Mouse (Mus musculus) intestine, embryonic 14.5 days (tissue): Measurements from ENCODE around the gene Gpld1. TPM values are rescaled to one million over a fixed set of nuclear protein-coding genes. Genes with fewer than 3 reads are reported as not detected.
A peak's percentile ranks its signal among the peaks of the same experiment; 100 is the strongest.

Source experiments
- ATAC-seq: fragments of 200-750 bp; cut with Nextera tagmentation; replicated peaks from 2 replicates; pipeline ENCODE4 v1.8.0; 2017; ENCODE audit warnings: low read depth, moderate number of reproducible peaks, moderate TSS enrichment, moderate library complexity; ENCODE audit not compliant: low FRiP score, low TSS enrichment
- DNase-seq: peaks from one replicate; pipeline ENCODE4 v3.0.0-alpha.2; 2018; ENCODE audit warnings: low spot score
- H3K27ac ChIP-seq: fragments of 300-500 bp; sonication (generic); 2 replicates; pipeline ENCODE4 v1.5.1; 2014; ENCODE audit warnings: low read depth, mild to moderate bottlenecking, control low read depth
- H3K27me3 ChIP-seq: fragments of 300-500 bp; sonication (generic); replicated peaks from 2 replicates; pipeline ENCODE4 v1.6.1; 2014; ENCODE audit warnings: low read length, control low read depth; ENCODE audit not compliant: control insufficient read depth, insufficient read depth
- H3K36me3 ChIP-seq: fragments of 300-500 bp; sonication (generic); 2 replicates; pipeline ENCODE4 v1.6.1; 2014; ENCODE audit warnings: low read length, control low read depth; ENCODE audit not compliant: control insufficient read depth, insufficient read depth
- H3K4me1 ChIP-seq: fragments of 300-500 bp; sonication (generic); replicated peaks from 2 replicates; pipeline ENCODE4 v1.6.1; 2014; ENCODE audit warnings: low read length, control low read depth, mixed read lengths; ENCODE audit not compliant: control insufficient read depth, insufficient read depth
- H3K4me2 ChIP-seq: fragments of 300-500 bp; sonication (generic); 2 replicates; pipeline ENCODE4 v1.6.1; 2014; ENCODE audit warnings: low read length
- H3K4me3 ChIP-seq: fragments of 300-500 bp; sonication (generic); 2 replicates; pipeline ENCODE4 v1.5.1; 2014; ENCODE audit warnings: low read depth, low read length, control low read depth, mixed read lengths
- H3K9ac ChIP-seq: fragments of 300-500 bp; sonication (generic); 2 replicates; pipeline ENCODE4 v1.6.1; 2014; ENCODE audit warnings: mild to moderate bottlenecking, low read length
- H3K9me3 ChIP-seq: fragments of 300-500 bp; sonication (generic); 2 replicates; pipeline ENCODE4 v1.6.1; 2016; ENCODE audit warnings: low read length, control low read depth; ENCODE audit not compliant: control insufficient read depth
- WGBS: fragments of 180-500 bp; shearing (Covaris S2); extraction: QIAGEN DNeasy Blood & Tissue Kit; methylation state at CpG from one replicate; pipeline ENCODE4 v1.1.7; 2014; 5-methylcytosine and 5-hydroxymethylcytosine counted together
- polyA plus RNA-seq: library from polyadenylated mRNA; unstranded; fragments of >200 nt; fragmentation: Nextera tagmentation; extraction: Ambion mirVana; gene quantifications from 2 replicates; pipeline ENCODE4 v1.2.1, GENCODE M21; 2014

The Gpld1 gene
- polyA plus RNA-seq, 1 experiment from 2014 or later = 3.0 TPM

GRCm38 (mm10) chr13:24981031-24981430 is 38.1 kb downstream of the Gpld1 start:
- H3K4me1 ChIP-seq = no peaks in the 10 kb centered on the region
- no peak overlapping the region for H3K4me3 ChIP-seq
- no peak overlapping the region for H3K4me2 ChIP-seq
- no peak for DNase-seq
- ATAC-seq = no peak
- 77% methylated on average over 6 of the region's 6 CpGs for WGBS
- H3K27me3 ChIP-seq = no peaks in the 10 kb centered on the region
- H3K36me3 ChIP-seq = no peaks in the 10 kb centered on the region
- no peak overlapping the region for H3K9ac ChIP-seq
- no peaks in the 10 kb centered on the region for H3K9me3 ChIP-seq
- H3K27ac ChIP-seq = no peak overlapping the region

- 72% methylated on average over 2 of the region's 2 CpGs for WGBS
- no peaks in the 10 kb centered on the region for H3K9me3 ChIP-seq
- peaks cover 12% of the 10 kb centered on the region for H3K36me3 ChIP-seq
- no peak overlapping the region for H3K9ac ChIP-seq
- H3K4me1 ChIP-seq = no peaks in the 10 kb centered on the region
- H3K27ac ChIP-seq = no peak overlapping the region
- ATAC-seq (no peak), DNase-seq (no peak)
- no peaks in the 10 kb centered on the region for H3K27me3 ChIP-seq
- no peak overlapping the region for H3K4me2 ChIP-seq
- no peak overlapping the region for H3K4me3 ChIP-seq
These were observed 42.5 kb downstream of the Gpld1 start for GRCm38 (mm10) chr13:24985435-24985834.

- DNase-seq (peak; percentile 62), ATAC-seq (peak; percentile 65; the same call in 1 of the 2 replicates)
- H3K9me3 ChIP-seq = no peaks in the 10 kb centered on the region
- no peaks in the 10 kb centered on the region for H3K27me3 ChIP-seq
- no peak overlapping the region for H3K9ac ChIP-seq
- 44% methylated on average over 7 of the region's 7 CpGs for WGBS
- H3K27ac ChIP-seq = no peak overlapping the region
- H3K4me1 ChIP-seq = peaks cover 4% of the 10 kb centered on the region
- no peak overlapping the region for H3K4me3 ChIP-seq
- no peak overlapping the region for H3K4me2 ChIP-seq
- peaks cover 28% of the 10 kb centered on the region for H3K36me3 ChIP-seq
These were observed 45.4 kb downstream of the Gpld1 start for GRCm38 (mm10) chr13:24988391-24988790.

GRCm38 (mm10) chr13:24989006-24989405 is 46.1 kb downstream of the Gpld1 start:
- Histone ChIP-seq H3K36me3 (peaks cover 30% of the 10 kb centered on the region), H3K27me3 (no peaks in the 10 kb centered on the region), H3K4me2 (no peak overlapping the region), H3K9me3 (no peaks in the 10 kb centered on the region), H3K4me3 (no peak overlapping the region), H3K9ac (no peak overlapping the region), H3K27ac (no peak overlapping the region), H3K4me1 (peaks cover 6% of the 10 kb centered on the region)
- no peak for DNase-seq
- no peak for ATAC-seq
- 81% methylated on average over 6 of the region's 6 CpGs for WGBS

GRCm38 (mm10) chr13:24993160-24993559 is 50.2 kb downstream of the Gpld1 start:
- Histone ChIP-seq H3K27ac (peak overlapping the region; percentile 68), H3K4me3 (no peak overlapping the region), H3K9ac (no peak overlapping the region; the same call in 1 of the 2 replicates), H3K4me2 (no peak overlapping the region), H3K4me1 (peaks cover 6% of the 10 kb centered on the region), H3K27me3 (no peaks in the 10 kb centered on the region), H3K9me3 (no peaks in the 10 kb centered on the region), H3K36me3 (peaks cover 71% of the 10 kb centered on the region)
- WGBS = 14% methylated on average over 2 of the region's 2 CpGs
- ATAC-seq (no peak; the same call in 1 of the 2 replicates), DNase-seq (no peak)

- DNase-seq (no peak), ATAC-seq (peak; percentile 74; the same call in 1 of the 2 replicates)
- peaks cover 76% of the 10 kb centered on the region for H3K36me3 ChIP-seq
- H3K4me1 ChIP-seq = no peaks in the 10 kb centered on the region
- no peaks in the 10 kb centered on the region for H3K27me3 ChIP-seq
- no peak overlapping the region for H3K27ac ChIP-seq
- WGBS = 68% methylated on average over 2 of the region's 2 CpGs
- H3K4me2 ChIP-seq = no peak overlapping the region
- no peak overlapping the region for H3K9ac ChIP-seq
- H3K9me3 ChIP-seq = no peaks in the 10 kb centered on the region
- H3K4me3 ChIP-seq = no peak overlapping the region
These were observed 56.6 kb downstream of the Gpld1 start for GRCm38 (mm10) chr13:24999538-24999937.

- Histone ChIP-seq H3K4me3 (no peak overlapping the region), H3K36me3 (peaks cover 55% of the 10 kb centered on the region), H3K27me3 (no peaks in the 10 kb centered on the region), H3K4me2 (no peak overlapping the region), H3K27ac (no peak overlapping the region), H3K9ac (no peak overlapping the region), H3K4me1 (no peaks in the 10 kb centered on the region), H3K9me3 (0 out of 2 replicates have a peak, but pooled peaks cover 4% of the 10 kb centered on the region)
- DNase-seq = no peak
- no peak for ATAC-seq
These were observed 60.0 kb downstream of the Gpld1 start for GRCm38 (mm10) chr13:25002965-25003364.

GRCm38 (mm10) chr13:25007115-25007514 is 64.2 kb downstream of the Gpld1 start:
- Histone ChIP-seq H3K27me3 (no peaks in the 10 kb centered on the region), H3K4me1 (no peaks in the 10 kb centered on the region), H3K4me3 (no peak overlapping the region), H3K9me3 (0 out of 2 replicates have a peak, but pooled peaks cover 4% of the 10 kb centered on the region), H3K36me3 (peaks cover 19% of the 10 kb centered on the region), H3K27ac (no peak overlapping the region), H3K4me2 (no peak overlapping the region), H3K9ac (no peak overlapping the region)
- WGBS = over 99% methylated on average over 6 of the region's 8 CpGs
- no peak for ATAC-seq
- DNase-seq = no peak

- WGBS = 89% methylated on average over 9 of the region's 9 CpGs
- no peak overlapping the region for H3K27ac ChIP-seq
- H3K36me3 ChIP-seq = peaks cover 7% of the 10 kb centered on the region; the same call in 1 of the 2 replicates
- no peaks in the 10 kb centered on the region for H3K9me3 ChIP-seq
- H3K4me3 ChIP-seq = no peak overlapping the region
- ATAC-seq = no peak
- peak; percentile 46 for DNase-seq
- no peaks in the 10 kb centered on the region for H3K27me3 ChIP-seq
- H3K9ac ChIP-seq = no peak overlapping the region
- peaks cover 11% of the 10 kb centered on the region for H3K4me1 ChIP-seq
- H3K4me2 ChIP-seq = no peak overlapping the region
These were observed 75.4 kb downstream of the Gpld1 start for GRCm38 (mm10) chr13:25018316-25018715.
